Mouse (Mus musculus): Measurements from ENCODE around the gene Nell1. TPM values are rescaled to one million over a fixed set of nuclear protein-coding genes. Genes with fewer than 3 reads are reported as not detected.

The Nell1 gene
- not detected for total RNA-seq (2023)

DNA sequence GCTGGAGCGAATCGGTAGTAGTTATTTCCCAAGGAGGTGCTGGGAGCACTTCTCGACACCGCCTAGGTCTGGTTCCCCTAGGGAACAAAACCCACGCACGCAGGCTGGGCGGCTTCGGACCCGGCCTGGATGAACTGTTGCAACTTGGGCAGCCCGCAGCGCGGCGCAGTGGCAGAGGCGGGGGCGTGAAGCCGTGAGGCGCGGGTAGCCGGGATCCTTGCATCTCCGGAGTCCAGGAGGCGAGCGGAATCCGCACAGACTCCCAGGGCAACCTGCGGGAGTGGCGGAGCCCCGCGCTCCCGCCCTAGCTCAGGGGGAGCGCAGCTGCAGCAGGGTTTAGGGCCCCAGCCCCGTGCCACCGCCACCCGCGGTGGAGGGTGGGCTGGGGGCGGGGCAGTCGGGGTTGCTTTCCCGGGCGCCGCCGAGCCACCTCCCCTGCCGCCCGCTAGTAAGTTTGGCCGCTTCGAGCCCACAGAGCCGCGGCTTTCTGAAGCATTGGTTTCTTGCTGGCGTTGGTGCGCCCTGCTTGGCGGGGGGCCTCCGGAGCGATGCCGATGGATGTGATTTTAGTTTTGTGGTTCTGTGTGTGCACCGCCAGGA is at the start of gene Nell1:
Nell1 (plus strand) TSS at position 24 of the 600 bp plus-strand sequence.

GRCm38 (mm10) chr7:50598890-50599289 is 624.2 kb downstream of the Nell1 start, which contains the start of gene 4933405O20Rik:
TSS of gene 4933405O20Rik (plus strand) at chr7:50599190.

Other genes starting within 250 kb of the Nell1 start
- gene Htatip2, start 215.7 kb upstream of the Nell1 start, total RNA-seq (2023): 10 to 100 TPM; 10.3 to 12.6 TPM
- 10 to 100 TPM; 53.7 to 60.0 TPM for gene Prmt3, start 196.5 kb upstream of the Nell1 start, total RNA-seq (2023)
- gene Slc6a5, start 64.7 kb upstream of the Nell1 start, total RNA-seq (2023): not detected

All from B cell, adult 67 days (primary cell).